Mouse (Mus musculus): ENCODE measurements around the gene Lime1. TPM values are rescaled to one million over a fixed set of nuclear protein-coding genes. Genes with fewer than 3 reads are reported as not detected.

Lime1 gene
- polyA plus RNA-seq, 1 experiment from 2014 or later, result 16.3 TPM

Other genes starting within 250 kb of the Lime1 start
- gene Kcnq2, start 244.8 kb upstream of the Lime1 start, polyA plus RNA-seq (2015; fragmentation: Nextera tagmentation; extraction: Ambion mirVana), result 0.75 and 1.0 TPM in 2 replicates
- 0.06 TPM in 2 replicates for gene Eef1a2, start 223.1 kb upstream of the Lime1 start, polyA plus RNA-seq (2015; fragmentation: Nextera tagmentation; extraction: Ambion mirVana)
- gene Ppdpf, start 192.8 kb upstream of the Lime1 start, polyA plus RNA-seq (2015; fragmentation: Nextera tagmentation; extraction: Ambion mirVana), result 275 and 287 TPM in 2 replicates
- 0.45 and 0.70 TPM in 2 replicates for gene Ptk6, start 177.3 kb upstream of the Lime1 start, polyA plus RNA-seq (2015; fragmentation: Nextera tagmentation; extraction: Ambion mirVana)
- gene Srms, start 166.9 kb upstream of the Lime1 start, polyA plus RNA-seq (2015; fragmentation: Nextera tagmentation; extraction: Ambion mirVana), result 0.10 and 0.20 TPM in 2 replicates
- gene Fndc11, start 160.1 kb upstream of the Lime1 start, polyA plus RNA-seq (2015; fragmentation: Nextera tagmentation; extraction: Ambion mirVana), result 0.18 TPM in 1 of 2 replicates, not detected in the other
- 2.2 and 3.7 TPM in 2 replicates for gene Helz2, start 138.1 kb upstream of the Lime1 start, polyA plus RNA-seq (2015; fragmentation: Nextera tagmentation; extraction: Ambion mirVana)
- gene Gmeb2, start 92.0 kb upstream of the Lime1 start, polyA plus RNA-seq (2015; fragmentation: Nextera tagmentation; extraction: Ambion mirVana), result 11.7 and 12.9 TPM in 2 replicates
- 36.3 and 40.2 TPM in 2 replicates for gene Stmn3, start 65.6 kb upstream of the Lime1 start, polyA plus RNA-seq (2015; fragmentation: Nextera tagmentation; extraction: Ambion mirVana)
- 31.0 and 32.0 TPM in 2 replicates for gene Rtel1, start 60.3 kb upstream of the Lime1 start, polyA plus RNA-seq (2015; fragmentation: Nextera tagmentation; extraction: Ambion mirVana)
- gene Zgpat, start 15.2 kb upstream of the Lime1 start, polyA plus RNA-seq (2015; fragmentation: Nextera tagmentation; extraction: Ambion mirVana), result 36.9 and 38.5 TPM in 2 replicates
- gene Arfrp1, start 14.7 kb upstream of the Lime1 start, polyA plus RNA-seq (2015; fragmentation: Nextera tagmentation; extraction: Ambion mirVana), result 52.5 and 54.0 TPM in 2 replicates
- gene Zbtb46, start 79.3 kb downstream of the Lime1 start, polyA plus RNA-seq (2015; fragmentation: Nextera tagmentation; extraction: Ambion mirVana), result 6.1 and 6.5 TPM in 2 replicates
- 0.07 and 0.10 TPM in 2 replicates for gene Abhd16b, start 113.1 kb downstream of the Lime1 start, polyA plus RNA-seq (2015; fragmentation: Nextera tagmentation; extraction: Ambion mirVana)
- gene Tpd52l2, start 117.1 kb downstream of the Lime1 start, polyA plus RNA-seq (2015; fragmentation: Nextera tagmentation; extraction: Ambion mirVana), result 122 and 134 TPM in 2 replicates
- 73.5 and 74.1 TPM in 2 replicates for gene Dnajc5, start 140.4 kb downstream of the Lime1 start, polyA plus RNA-seq (2015; fragmentation: Nextera tagmentation; extraction: Ambion mirVana)
- 75.0 and 78.0 TPM in 2 replicates for gene Uckl1, start 204.8 kb downstream of the Lime1 start, polyA plus RNA-seq (2015; fragmentation: Nextera tagmentation; extraction: Ambion mirVana)
- gene Prpf6, start 211.8 kb downstream of the Lime1 start, polyA plus RNA-seq (2015; fragmentation: Nextera tagmentation; extraction: Ambion mirVana), result 52.2 and 52.7 TPM in 2 replicates
- 20.5 and 20.9 TPM in 2 replicates for gene Zfp512b, start 212.7 kb downstream of the Lime1 start, polyA plus RNA-seq (2015; fragmentation: Nextera tagmentation; extraction: Ambion mirVana)
- 23.9 TPM in 2 replicates for gene Samd10, start 219.1 kb downstream of the Lime1 start, polyA plus RNA-seq (2015; fragmentation: Nextera tagmentation; extraction: Ambion mirVana)